Mouse (Mus musculus): ENCODE data around the gene Sema3e. TPM values are rescaled to one million over a fixed set of nuclear protein-coding genes. Genes with fewer than 3 reads are reported as not detected.

Gene Sema3e
- polyA plus RNA-seq, 1 experiment from 2014 or later, result 25.4 TPM

DNA sequence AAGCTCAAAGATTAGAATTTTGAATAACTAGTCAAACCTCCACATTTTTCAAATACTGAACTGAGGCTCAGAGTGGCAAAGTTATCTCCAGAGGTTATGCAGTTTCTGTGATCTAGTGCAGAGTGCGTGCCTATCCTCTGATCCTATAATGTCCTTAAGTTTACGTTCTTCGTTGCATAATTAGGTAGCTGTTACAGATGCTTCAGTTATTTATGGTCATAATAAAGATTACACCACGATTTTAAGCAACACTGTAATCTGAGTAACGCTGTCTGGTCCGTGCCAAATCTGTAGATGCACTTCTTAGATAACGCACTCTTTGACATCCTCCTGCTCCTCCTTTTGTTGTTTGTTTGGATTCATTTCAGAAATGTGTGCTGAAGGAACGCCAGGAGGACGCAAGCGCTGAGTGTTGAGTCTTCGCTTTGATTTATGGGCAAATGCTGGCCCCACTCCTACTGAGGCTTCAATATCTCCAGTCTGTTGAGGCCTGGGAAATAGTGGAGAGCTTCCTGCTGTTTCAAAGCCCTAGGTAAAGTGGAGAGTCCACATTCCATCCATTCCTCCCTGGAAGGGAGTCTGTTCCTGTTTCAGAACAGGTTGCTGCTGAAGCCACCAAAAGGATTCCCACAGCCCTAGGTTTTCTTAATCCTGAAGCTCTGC lies 32.2 kb upstream of the Sema3e start:
- H3K9me3 ChIP-seq (ENCODE audit: control insufficient read depth, low read length), result no peaks in the 10 kb centered on the region
- ATAC-seq (ENCODE audit: low read depth), result peak; percentile 96
- H3K27ac ChIP-seq (ENCODE audit: low read length), result peak overlapping the region; percentile 89
- H3K27me3 ChIP-seq (ENCODE audit: control insufficient read depth, insufficient read depth, low read depth, low read length), result no peaks in the 10 kb centered on the region
- H3K36me3 ChIP-seq (ENCODE audit: control insufficient read depth, insufficient read depth, low read length), result no peaks in the 10 kb centered on the region
- 6% methylated on average over 11 of the region's 11 CpGs for WGBS
- no peak overlapping the region for H3K4me3 ChIP-seq (ENCODE audit: low read length)
- peaks cover 3% of the 10 kb centered on the region; the same call in 1 of the 2 replicates for H3K4me1 ChIP-seq (replicated peaks; ENCODE audit: control insufficient read depth, insufficient read depth, low read length)
- H3K9ac ChIP-seq (ENCODE audit: low read length), result peak overlapping the region; percentile 45; the same call in 1 of the 2 replicates
- peak overlapping the region; percentile 35 for H3K4me2 ChIP-seq (ENCODE audit: low read depth, low read length)

GRCm38 (mm10) chr5:14028341-14028740 lies 3.3 kb downstream of the Sema3e start:
- Histone ChIP-seq H3K27me3 (ENCODE audit: control insufficient read depth, insufficient read depth, low read depth, low read length) (no peaks in the 10 kb centered on the region), H3K9me3 (ENCODE audit: control insufficient read depth, low read length) (no peaks in the 10 kb centered on the region), H3K27ac (ENCODE audit: low read length) (peak overlapping the region; percentile 38), H3K9ac (ENCODE audit: low read length) (0 out of 2 replicates have a peak overlapping the region, but pooled peaks have one; percentile 23), H3K4me3 (ENCODE audit: low read length) (peak overlapping the region; percentile 36), H3K4me1 (replicated peaks; ENCODE audit: control insufficient read depth, insufficient read depth, low read length) (peaks cover 4% of the 10 kb centered on the region; the same call in 1 of the 2 replicates), H3K36me3 (ENCODE audit: control insufficient read depth, insufficient read depth, low read length) (no peaks in the 10 kb centered on the region; the same call in 1 of the 2 replicates), H3K4me2 (ENCODE audit: low read depth, low read length) (peak overlapping the region; percentile 52)
- 52% methylated on average over 7 of the region's 7 CpGs for WGBS
- no peak for ATAC-seq (ENCODE audit: low read depth)

DNA sequence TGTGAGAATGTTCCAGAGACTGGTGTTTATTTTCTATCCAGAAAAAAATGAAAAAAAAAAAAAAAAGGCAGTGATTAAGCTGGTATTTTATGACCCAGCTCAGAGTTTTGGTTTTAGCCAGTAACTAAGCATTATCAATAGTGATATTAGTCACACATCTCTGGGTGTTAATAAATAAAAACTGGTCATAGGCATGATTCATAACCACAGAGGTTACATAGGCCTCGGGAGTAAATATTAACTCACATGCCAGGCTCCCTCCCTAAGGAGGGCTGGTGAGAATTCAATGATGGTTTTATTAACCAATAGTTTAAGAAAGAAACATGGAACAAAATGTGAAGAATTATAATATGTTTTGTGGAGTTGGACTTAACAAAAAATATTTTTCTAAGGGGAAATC lies 5.7 kb downstream of the Sema3e start:
- H3K9me3 ChIP-seq (ENCODE audit: control insufficient read depth, low read length), result no peaks in the 10 kb centered on the region
- ATAC-seq (ENCODE audit: low read depth), result no peak
- H3K27me3 ChIP-seq (ENCODE audit: control insufficient read depth, insufficient read depth, low read depth, low read length), result no peaks in the 10 kb centered on the region
- H3K4me1 ChIP-seq (replicated peaks; ENCODE audit: control insufficient read depth, insufficient read depth, low read length), result peaks cover 2% of the 10 kb centered on the region; the same call in 1 of the 2 replicates
- 57% methylated on average over 1 of the region's 1 CpGs for WGBS
- H3K4me2 ChIP-seq (ENCODE audit: low read depth, low read length), result no peak overlapping the region
- H3K4me3 ChIP-seq (ENCODE audit: low read length), result no peak overlapping the region
- no peak overlapping the region for H3K27ac ChIP-seq (ENCODE audit: low read length)
- no peak overlapping the region for H3K9ac ChIP-seq (ENCODE audit: low read length)
- no peaks in the 10 kb centered on the region; the same call in 1 of the 2 replicates for H3K36me3 ChIP-seq (ENCODE audit: control insufficient read depth, insufficient read depth, low read length)

DNA sequence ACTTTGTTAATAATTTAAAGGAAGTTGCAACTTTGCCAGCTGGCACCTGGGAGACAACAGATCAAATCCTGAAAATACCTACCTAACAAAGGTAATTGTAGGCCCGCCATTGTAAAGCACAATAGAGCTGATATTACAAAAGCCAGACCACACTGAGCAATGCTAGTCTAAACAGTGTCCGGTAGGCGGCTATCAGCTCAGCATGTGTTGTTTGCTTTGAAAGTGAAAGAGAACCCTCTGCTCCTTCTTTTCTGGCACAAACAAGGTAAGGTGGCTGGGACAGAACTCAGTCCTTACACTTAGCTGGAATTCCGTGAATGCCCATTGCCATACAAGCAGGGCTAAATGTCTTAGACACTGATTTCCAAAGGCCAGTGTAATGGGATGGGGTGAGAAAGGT lies 7.0 kb downstream of the Sema3e start:
- WGBS, result 32% methylated on average over 4 of the region's 4 CpGs
- Histone ChIP-seq H3K27me3 (ENCODE audit: control insufficient read depth, insufficient read depth, low read depth, low read length) (no peaks in the 10 kb centered on the region), H3K4me1 (replicated peaks; ENCODE audit: control insufficient read depth, insufficient read depth, low read length) (peaks cover 2% of the 10 kb centered on the region; the same call in 1 of the 2 replicates), H3K27ac (ENCODE audit: low read length) (0 out of 2 replicates have a peak overlapping the region, but pooled peaks have one; percentile 10), H3K4me3 (ENCODE audit: low read length) (no peak overlapping the region), H3K36me3 (ENCODE audit: control insufficient read depth, insufficient read depth, low read length) (no peaks in the 10 kb centered on the region; the same call in 1 of the 2 replicates), H3K9ac (ENCODE audit: low read length) (no peak overlapping the region), H3K9me3 (ENCODE audit: control insufficient read depth, low read length) (no peaks in the 10 kb centered on the region), H3K4me2 (ENCODE audit: low read depth, low read length) (no peak overlapping the region)
- ATAC-seq (ENCODE audit: low read depth), result peak; percentile 41; the same call in 1 of the 2 replicates

DNA sequence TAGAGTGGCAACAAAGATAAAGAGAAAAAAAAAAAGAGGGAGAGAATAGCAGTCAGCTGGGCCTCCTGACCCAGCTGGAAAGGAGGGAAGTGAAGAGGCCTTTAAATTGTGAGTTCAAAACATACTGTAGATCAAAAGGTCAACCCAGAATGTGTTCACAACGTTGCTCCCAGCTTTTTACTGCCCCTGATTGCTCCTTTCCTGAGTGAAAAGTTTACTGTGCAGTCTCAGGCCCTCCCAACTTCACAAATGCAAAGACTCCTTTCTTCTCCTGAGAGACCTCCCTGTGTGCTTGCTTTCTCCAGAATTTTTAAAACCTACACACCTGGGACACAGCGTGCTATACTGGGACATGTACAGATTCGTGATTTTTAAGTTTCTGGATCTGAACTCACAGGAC lies 8.2 kb downstream of the Sema3e start:
- 0 out of 2 replicates have a peak overlapping the region, but pooled peaks have one; percentile 31 for H3K27ac ChIP-seq (ENCODE audit: low read length)
- WGBS, result 34% methylated on average over 3 of the region's 3 CpGs
- H3K4me2 ChIP-seq (ENCODE audit: low read depth, low read length), result no peak overlapping the region
- no peaks in the 10 kb centered on the region; the same call in 1 of the 2 replicates for H3K36me3 ChIP-seq (ENCODE audit: control insufficient read depth, insufficient read depth, low read length)
- no peaks in the 10 kb centered on the region for H3K9me3 ChIP-seq (ENCODE audit: control insufficient read depth, low read length)
- no peak overlapping the region for H3K9ac ChIP-seq (ENCODE audit: low read length)
- ATAC-seq (ENCODE audit: low read depth), result no peak
- no peak overlapping the region for H3K4me3 ChIP-seq (ENCODE audit: low read length)
- H3K27me3 ChIP-seq (ENCODE audit: control insufficient read depth, insufficient read depth, low read depth, low read length), result no peaks in the 10 kb centered on the region
- peaks cover 2% of the 10 kb centered on the region; the same call in 1 of the 2 replicates for H3K4me1 ChIP-seq (replicated peaks; ENCODE audit: control insufficient read depth, insufficient read depth, low read length)

- Histone ChIP-seq H3K36me3 (ENCODE audit: control insufficient read depth, insufficient read depth, low read length) (no peaks in the 10 kb centered on the region), H3K9ac (ENCODE audit: low read length) (no peak overlapping the region; the same call in 1 of the 2 replicates), H3K4me1 (replicated peaks; ENCODE audit: control insufficient read depth, insufficient read depth, low read length) (no peaks in the 10 kb centered on the region), H3K27me3 (ENCODE audit: control insufficient read depth, insufficient read depth, low read depth, low read length) (no peaks in the 10 kb centered on the region), H3K27ac (ENCODE audit: low read length) (no peak overlapping the region), H3K4me2 (ENCODE audit: low read depth, low read length) (no peak overlapping the region), H3K9me3 (ENCODE audit: control insufficient read depth, low read length) (no peaks in the 10 kb centered on the region), H3K4me3 (ENCODE audit: low read length) (no peak overlapping the region)
- 0 out of 2 replicates have a peak, but pooled peaks have one; percentile 51 for ATAC-seq (ENCODE audit: low read depth)
- 23% methylated on average over 9 of the region's 9 CpGs for WGBS
These were observed 13.9 kb downstream of the Sema3e start for GRCm38 (mm10) chr5:14038813-14039496.

DNA sequence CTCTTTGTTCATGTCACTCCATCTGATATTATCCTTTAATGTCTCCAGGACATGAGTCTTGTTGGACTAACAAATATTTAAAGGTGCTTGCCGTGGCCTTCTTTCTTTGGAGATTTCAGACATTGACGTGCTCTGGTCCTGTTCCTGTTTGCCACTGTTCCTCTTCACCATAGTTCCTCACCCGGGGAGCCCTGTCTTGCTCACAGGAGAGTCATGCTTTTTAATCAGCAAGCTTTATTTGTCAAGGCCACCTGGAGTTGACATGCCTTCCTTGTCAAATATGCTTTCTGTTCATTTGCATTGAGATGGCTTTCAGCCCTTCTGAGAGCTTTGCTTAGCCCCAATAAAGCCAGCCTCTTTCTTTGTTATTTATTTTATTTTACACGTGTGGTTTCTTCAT lies 15.1 kb downstream of the Sema3e start:
- WGBS, result 19% methylated on average over 4 of the region's 4 CpGs
- ATAC-seq (ENCODE audit: low read depth), result peak; percentile 23; the same call in 1 of the 2 replicates
- H3K4me2 ChIP-seq (ENCODE audit: low read depth, low read length), result no peak overlapping the region

DNA sequence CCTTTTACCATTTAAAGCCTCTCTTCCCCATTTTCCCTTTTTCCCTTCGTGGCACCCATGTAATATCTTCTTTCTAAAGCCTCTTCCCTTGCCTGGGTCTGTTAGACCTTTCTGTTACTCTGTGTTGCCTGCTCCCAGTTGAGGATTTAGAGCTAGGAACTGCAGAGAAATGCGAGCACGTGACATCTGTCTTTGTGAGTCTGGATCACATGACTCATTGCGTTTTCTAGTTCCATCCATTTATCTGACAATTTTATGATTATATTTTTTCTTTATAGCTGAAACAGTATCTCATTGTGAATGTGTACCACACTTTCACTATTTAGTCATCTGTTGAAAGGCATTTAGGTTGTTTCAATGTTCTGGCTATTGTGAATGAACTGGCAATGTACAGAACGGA lies 18.0 kb downstream of the Sema3e start:
- H3K4me1 ChIP-seq (replicated peaks; ENCODE audit: control insufficient read depth, insufficient read depth, low read length), result no peaks in the 10 kb centered on the region
- H3K4me3 ChIP-seq (ENCODE audit: low read length), result no peak overlapping the region
- H3K4me2 ChIP-seq (ENCODE audit: low read depth, low read length), result no peak overlapping the region
- no peaks in the 10 kb centered on the region for H3K27me3 ChIP-seq (ENCODE audit: control insufficient read depth, insufficient read depth, low read depth, low read length)
- H3K9me3 ChIP-seq (ENCODE audit: control insufficient read depth, low read length), result no peaks in the 10 kb centered on the region
- no peak for ATAC-seq (ENCODE audit: low read depth)
- no peaks in the 10 kb centered on the region for H3K36me3 ChIP-seq (ENCODE audit: control insufficient read depth, insufficient read depth, low read length)
- H3K9ac ChIP-seq (ENCODE audit: low read length), result no peak overlapping the region
- WGBS, result 89% methylated on average over 5 of the region's 5 CpGs
- no peak overlapping the region for H3K27ac ChIP-seq (ENCODE audit: low read length)

More for the DNA sequence above, 15.1 kb downstream of the Sema3e start:
- Histone ChIP-seq H3K27me3 (ENCODE audit: control insufficient read depth, insufficient read depth, low read depth, low read length) (no peaks in the 10 kb centered on the region), H3K27ac (ENCODE audit: low read length) (peak overlapping the region; percentile 25; the same call in 1 of the 2 replicates), H3K36me3 (ENCODE audit: control insufficient read depth, insufficient read depth, low read length) (no peaks in the 10 kb centered on the region), H3K4me1 (replicated peaks; ENCODE audit: control insufficient read depth, insufficient read depth, low read length) (no peaks in the 10 kb centered on the region), H3K9me3 (ENCODE audit: control insufficient read depth, low read length) (no peaks in the 10 kb centered on the region), H3K9ac (ENCODE audit: low read length) (no peak overlapping the region), H3K4me3 (ENCODE audit: low read length) (no peak overlapping the region)

GRCm38 (mm10) chr5:14043983-14044382 lies 18.9 kb downstream of the Sema3e start:
- H3K27ac ChIP-seq (ENCODE audit: low read length), result no peak overlapping the region
- H3K4me2 ChIP-seq (ENCODE audit: low read depth, low read length), result no peak overlapping the region
- no peak for ATAC-seq (ENCODE audit: low read depth)
- no peaks in the 10 kb centered on the region for H3K36me3 ChIP-seq (ENCODE audit: control insufficient read depth, insufficient read depth, low read length)
- no peak overlapping the region for H3K9ac ChIP-seq (ENCODE audit: low read length)
- 90% methylated on average over 6 of the region's 6 CpGs for WGBS
- H3K9me3 ChIP-seq (ENCODE audit: control insufficient read depth, low read length), result no peaks in the 10 kb centered on the region
- H3K27me3 ChIP-seq (ENCODE audit: control insufficient read depth, insufficient read depth, low read depth, low read length), result no peaks in the 10 kb centered on the region
- H3K4me3 ChIP-seq (ENCODE audit: low read length), result no peak overlapping the region
- no peaks in the 10 kb centered on the region for H3K4me1 ChIP-seq (replicated peaks; ENCODE audit: control insufficient read depth, insufficient read depth, low read length)

All from lung, embryonic 16.5 days (tissue).